Mouse (Mus musculus): ENCODE measurements around the gene Cct5.

DNA sequence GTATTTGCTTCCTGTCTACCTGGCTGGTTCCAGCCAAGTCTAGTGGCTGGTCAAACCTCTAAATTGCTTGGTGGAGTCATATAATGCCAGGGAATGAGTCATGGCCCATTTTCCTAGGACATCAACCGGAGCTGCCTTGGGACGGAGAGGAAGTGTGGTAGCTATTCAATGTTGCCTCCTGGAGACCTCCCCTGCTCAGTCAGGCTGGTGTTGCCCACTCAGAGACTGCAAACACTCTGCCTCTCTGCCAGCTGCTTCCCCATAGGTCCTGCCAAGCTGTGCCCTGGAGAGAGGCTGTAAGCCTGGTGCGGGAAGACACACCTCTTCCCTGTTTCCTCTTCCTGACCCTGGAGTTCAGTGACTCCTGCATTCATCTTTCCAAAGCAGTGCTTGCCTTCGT, 30.9 kb upstream of the Cct5 start:
- TF ChIP-seq EP300 (IDR thresholded peaks at IDR 0.05; ENCODE audit: low read length) (no peak), SMC3 (IDR thresholded peaks at IDR 0.05; ENCODE audit: low read depth, low read length) (no peak), POLR2A (IDR thresholded peaks at IDR 0.05; ENCODE audit: low read depth, low read length) (no peak), CTCF (conservative IDR thresholded peaks at IDR 0.05 in 1 of 2, IDR thresholded peaks at IDR 0.05 in 1 of 2; ENCODE audit: low read depth in 2 of 2, low read length in 2 of 2) (no peak), RCOR1 (conservative IDR thresholded peaks at IDR 0.05; ENCODE audit: low read depth, low read length) (no peak), HCFC1 (IDR thresholded peaks at IDR 0.05; ENCODE audit: low read depth, low read length) (no peak), RAD21 (IDR thresholded peaks at IDR 0.05; ENCODE audit: low read depth, low read length) (no peak), MAFK (IDR thresholded peaks at IDR 0.05; ENCODE audit: insufficient replicate concordance, low read length) (no peak), CHD2 (IDR thresholded peaks at IDR 0.05; ENCODE audit: low read length) (no peak), MXI1 (IDR thresholded peaks at IDR 0.05; ENCODE audit: low read depth, low read length) (no peak), JUN (IDR thresholded peaks at IDR 0.05; ENCODE audit: insufficient read depth, low read depth, low read length) (no peak), NRF1 (IDR thresholded peaks at IDR 0.05; ENCODE audit: low read depth, low read length) (no peak), SIN3A (IDR thresholded peaks at IDR 0.05; ENCODE audit: low read length) (no peak)

Data from CH12.LX (cell line).